Mouse (Mus musculus) testis, adult 2 months (tissue): ENCODE measurements around the gene Nrgn.

Experiments
- CTCF ChIP-seq: fragments of 200-500 bp; IDR thresholded peaks from 2 replicates; pipeline ENCODE4 v1.5.1; 2012; ENCODE audit warnings: low read depth, mild to moderate bottlenecking, inconsistent platforms, low read length, moderate library complexity; ENCODE audit not compliant: control insufficient read depth, insufficient read depth, insufficient replicate concordance
- POLR2A ChIP-seq: fragments of 200-500 bp; IDR thresholded peaks from 2 replicates; pipeline ENCODE4 v1.6.1; 2012; ENCODE audit warnings: low read depth, mild to moderate bottlenecking, inconsistent platforms, low read length, moderate library complexity; ENCODE audit not compliant: control insufficient read depth

- TF ChIP-seq CTCF (no peak), POLR2A (no peak)
Measured at GRCm38 (mm10) chr9:37500201-37500600, 52.5 kb downstream of the Nrgn start.
